Mouse (Mus musculus) frontal cortex, postnatal 14 days (tissue): Measurements from ENCODE around the gene Serpina1e.
"Not testable (repeated sequence)": the region's sequence is repeated elsewhere in the genome, so short reads cannot be mapped to it uniquely, and the experiment has no call there.

Experiments used
- DNase-seq, 2 experiments: peaks; one replicate each; pipeline ENCODE4 v3.0.0; 2022; ENCODE audit warnings: low spot score in 2 of 2

Gene Serpina1e

DNA sequence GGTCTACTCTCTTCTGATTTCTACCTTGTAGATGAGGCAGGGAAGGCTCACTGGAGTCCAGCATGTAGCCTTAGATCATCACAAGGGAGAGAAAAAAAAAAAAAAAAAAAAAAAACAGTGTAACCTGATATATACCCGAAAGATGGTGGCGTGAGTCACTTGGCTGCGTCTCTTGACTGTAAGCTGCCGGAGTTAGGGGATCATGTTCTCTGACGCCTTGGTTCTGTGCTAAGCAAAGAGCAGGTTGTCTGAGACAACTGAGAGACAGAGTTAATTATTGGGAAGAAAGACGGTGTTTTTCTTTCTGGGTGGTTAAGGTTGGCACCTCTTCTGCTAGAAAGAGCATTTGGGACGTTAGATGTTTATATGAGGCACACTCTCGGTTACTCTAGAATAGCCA, 4.1 kb upstream of the Serpina1e start:
- no peak for DNase-seq

DNA sequence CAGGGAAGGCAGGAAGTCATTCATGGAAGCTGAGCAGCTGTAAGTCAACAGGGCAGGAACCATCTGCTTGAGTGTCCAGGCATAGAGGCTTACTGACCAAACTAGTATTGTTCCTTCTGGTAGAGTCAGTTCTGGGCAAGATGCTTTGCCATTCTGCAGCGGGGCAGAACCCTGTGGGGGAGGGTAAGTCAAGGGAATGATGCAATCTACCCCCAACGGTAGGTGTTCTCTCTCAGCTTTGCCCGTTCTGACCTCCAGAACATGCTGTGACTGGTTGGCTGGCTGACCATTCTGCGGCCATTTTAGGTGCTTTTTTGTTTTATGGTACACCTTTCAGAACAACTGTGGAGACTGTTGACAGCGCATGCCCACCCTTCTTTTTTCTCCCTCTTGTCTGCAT, 3.6 kb upstream of the Serpina1e start:
- DNase-seq: no peak

GRCm38 (mm10) chr12:103961716-103962115, 2.9 kb upstream of the Serpina1e start:
- no peak for DNase-seq

- not testable (repeated sequence) for DNase-seq
These were observed 2.2 kb downstream of the Serpina1e start for GRCm38 (mm10) chr12:103956555-103956954.

GRCm38 (mm10) chr12:103952972-103953371, 5.8 kb downstream of the Serpina1e start:
- not testable (repeated sequence) for DNase-seq

DNA sequence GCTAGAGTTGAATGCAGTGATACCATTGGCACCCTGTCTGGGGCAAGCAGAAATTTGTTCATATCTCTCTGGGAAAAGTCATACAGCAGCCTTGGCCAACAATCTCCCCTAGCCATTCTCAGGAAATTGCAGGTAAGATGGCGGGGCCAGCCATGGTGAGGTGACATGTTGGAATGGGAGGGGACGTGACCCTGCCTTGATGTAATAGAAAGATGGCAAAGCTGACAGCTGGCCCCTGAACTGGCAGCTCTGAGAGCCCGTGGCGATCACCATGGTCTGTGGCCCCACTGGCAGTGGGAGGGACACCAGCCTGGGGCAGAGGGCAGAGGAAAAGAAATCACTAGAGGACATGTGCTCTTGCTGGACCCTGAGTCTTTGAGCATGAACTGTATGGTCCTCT, 12.5 kb downstream of the Serpina1e start:
- DNase-seq: no peak

GRCm38 (mm10) chr12:103909181-103909580, 49.6 kb downstream of the Serpina1e start:
- DNase-seq: not testable (repeated sequence)

GRCm38 (mm10) chr12:103907746-103908145, 51.0 kb downstream of the Serpina1e start:
- DNase-seq: not testable (repeated sequence)

GRCm38 (mm10) chr12:103904837-103905340, 53.9 kb downstream of the Serpina1e start, which contains the start of gene Serpina1c:
Gene Serpina1c (minus strand): TSS chr12:103904887.
- DNase-seq: not testable (repeated sequence)

- DNase-seq: not testable (repeated sequence)
These were observed 56.8 kb downstream of the Serpina1e start for GRCm38 (mm10) chr12:103901929-103902328.
